Mouse (Mus musculus) c-Kit-positive CD71-positive TER-119-negative erythroid progenitor cells, embryonic 14.5 days (primary cell): Measurements from ENCODE around the gene Itih4.
A peak's percentile ranks its signal among the peaks of the same experiment; 100 is the strongest.

Experiments used
- DNase-seq: peaks from one replicate; pipeline ENCODE4 v3.0.0-alpha.2; 2013; ENCODE audit warnings: low read depth

Gene Itih4

DNA sequence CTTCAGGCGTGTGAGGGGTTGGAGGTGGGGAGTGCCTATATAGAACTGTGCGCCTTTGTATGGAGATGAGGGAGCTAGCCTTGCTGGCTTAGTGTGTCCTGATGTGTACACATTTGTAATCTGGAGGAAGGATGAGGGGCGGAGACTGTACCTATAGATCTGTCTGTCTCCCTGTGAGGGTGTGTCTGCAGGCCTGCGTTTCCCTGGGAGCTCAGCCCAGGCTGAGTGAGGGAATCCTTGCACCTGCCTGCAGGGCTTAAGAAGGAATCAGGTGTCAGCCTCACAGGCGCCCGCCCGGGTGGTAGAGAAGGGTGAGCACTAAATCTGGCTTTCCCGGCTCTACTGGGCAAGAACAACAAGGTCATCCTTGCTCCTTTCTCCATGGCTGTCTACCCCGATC lies 6.5 kb upstream of the Itih4 start:
- no peak for DNase-seq

DNA sequence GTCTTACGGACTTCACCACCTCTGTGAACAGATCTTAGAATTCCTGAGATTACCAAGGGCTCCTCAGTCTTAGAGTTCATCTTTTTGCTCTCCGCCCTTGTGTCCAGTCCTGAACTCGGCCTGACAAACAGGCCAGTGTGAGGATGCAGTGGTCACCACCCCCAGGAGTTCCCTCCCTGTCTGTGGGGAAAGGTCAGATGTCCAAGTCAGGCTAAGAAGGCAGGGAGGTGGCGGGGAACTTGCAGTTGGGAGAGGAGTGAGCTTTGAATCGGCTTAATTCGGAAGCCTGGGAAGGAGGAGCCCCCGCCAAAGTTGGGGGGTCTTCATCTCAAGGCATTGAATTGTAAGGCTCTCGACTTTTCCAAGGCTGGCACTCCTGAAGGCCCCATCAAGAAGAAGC lies 6.0 kb upstream of the Itih4 start:
- DNase-seq = no peak

DNA sequence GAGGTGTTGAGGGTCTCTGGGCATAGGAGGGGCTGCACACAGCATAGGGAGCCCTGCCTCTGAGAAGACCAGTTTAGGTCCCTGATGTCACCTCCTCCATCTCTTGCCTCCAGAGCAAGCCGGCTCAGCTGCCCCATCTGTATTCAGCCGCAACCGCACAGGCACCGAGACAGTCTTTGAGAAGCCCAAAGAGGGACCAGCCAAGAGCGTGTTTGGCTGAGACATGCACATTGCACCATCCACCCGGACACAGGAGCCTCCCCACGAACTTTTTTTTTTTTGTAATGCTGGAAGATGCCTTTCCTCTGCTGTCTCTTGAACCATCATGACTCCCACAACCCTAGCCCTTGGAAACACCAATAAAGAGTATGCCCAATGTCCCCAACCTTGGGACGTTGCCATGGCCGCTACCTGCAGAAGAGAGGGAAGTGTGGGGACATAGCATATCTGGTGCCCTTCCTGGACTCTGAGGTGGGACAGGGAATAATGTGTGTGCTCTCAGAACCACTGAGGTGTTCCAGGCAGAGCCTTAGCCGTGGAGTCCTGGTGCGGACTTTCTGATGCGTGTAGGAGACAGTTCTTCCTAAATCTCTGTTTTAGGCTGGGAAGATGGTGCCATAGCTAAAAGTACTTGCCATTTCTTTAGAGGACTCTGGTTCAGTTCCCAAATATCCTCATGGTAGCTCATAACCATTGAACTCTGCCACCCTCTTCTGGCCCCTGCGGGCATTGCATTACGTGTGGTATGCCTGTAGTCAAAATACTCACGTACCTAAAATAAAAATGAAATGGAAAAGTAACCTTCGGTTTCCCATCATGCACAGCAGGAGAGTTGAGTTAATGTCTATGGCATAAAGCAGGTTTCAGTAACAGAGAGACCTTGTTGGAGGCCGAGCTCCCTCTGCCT lies 5.2 kb upstream of the Itih4 start:
- DNase-seq = peak; percentile 39

DNA sequence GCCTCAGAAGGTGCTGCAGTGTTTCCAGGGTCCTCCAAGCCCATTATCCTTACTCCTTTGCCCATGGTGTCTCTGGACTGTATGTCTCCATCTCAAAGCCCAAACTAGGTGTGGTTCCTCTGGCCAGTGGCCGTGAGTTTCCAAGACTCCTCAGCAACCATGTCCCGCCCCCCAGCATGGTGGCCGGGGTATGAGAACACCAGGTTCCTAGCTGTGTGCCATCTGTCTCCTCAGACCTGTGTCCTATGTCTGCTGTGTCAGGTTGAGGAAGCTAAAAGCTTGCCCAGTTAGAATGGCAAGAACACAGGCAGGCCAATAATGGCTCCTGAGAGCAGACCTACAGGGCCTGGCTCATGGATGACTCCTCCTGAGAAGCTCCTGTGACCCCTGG lies 4.6 kb upstream of the Itih4 start:
- DNase-seq = no peak

DNA sequence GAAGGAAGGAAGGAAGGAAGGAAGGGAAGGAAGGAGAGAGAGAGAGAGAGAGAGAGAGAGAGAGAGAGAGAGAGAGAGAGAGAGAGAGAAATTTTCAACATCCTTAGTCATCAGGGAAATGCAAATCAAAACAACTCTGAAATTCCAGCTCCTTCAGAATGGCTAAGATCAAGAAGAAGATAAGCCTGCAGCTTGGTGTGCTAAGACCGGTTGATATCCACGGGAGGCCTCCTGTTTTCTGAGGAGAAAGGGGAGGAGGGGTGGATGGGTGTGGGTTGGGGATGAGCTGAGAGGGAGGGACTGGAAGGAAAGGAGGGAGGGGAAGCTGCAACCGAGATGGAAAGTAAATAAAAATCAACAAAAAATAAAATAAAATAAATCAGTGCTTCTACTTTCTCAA lies 978 bp upstream of the Itih4 start:
- no peak for DNase-seq

DNA sequence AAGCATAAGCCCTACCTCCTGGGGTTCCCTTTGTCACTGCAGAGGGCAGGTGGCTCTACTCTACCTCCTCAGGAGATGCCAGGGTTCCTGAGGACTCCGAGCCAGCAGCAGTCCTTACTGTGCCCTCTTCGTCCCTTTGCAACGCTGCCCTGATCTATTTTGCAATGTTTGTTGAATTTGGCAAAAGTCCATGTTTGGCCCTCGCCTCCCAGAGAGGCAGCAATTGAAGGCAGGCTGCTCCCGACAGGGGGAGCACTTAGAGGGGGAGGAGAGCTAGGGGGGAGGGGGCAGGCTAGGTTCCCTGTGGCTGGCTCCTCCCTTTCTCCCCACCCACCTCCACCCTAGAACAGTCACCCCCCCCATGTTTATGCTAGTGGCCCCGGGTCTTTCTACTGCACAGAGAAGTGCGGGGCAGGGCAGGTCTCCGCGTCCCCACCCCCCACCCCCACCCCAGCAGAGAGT lies 2.0 kb downstream of the Itih4 start:
- DNase-seq = no peak

DNA sequence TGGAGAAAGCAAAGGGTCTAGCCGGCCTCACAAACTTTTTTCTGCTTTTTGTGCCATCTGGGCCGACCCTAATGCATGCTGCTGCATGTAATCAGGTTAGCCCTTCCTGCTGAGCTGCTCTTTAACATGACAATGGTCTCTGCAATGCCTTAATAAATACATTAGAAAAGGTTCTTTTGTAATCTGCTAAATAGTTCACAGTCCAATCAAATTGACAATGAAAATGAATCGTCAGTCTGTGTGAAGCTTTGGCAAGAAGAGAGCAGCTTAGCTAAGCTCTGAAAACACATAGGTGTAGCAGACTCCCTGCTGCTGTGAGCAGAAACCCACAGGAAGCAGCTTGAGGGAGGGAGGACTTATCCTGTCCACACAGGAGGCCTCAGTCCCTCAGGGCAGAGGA lies 13.7 kb downstream of the Itih4 start:
- DNase-seq = no peak

DNA sequence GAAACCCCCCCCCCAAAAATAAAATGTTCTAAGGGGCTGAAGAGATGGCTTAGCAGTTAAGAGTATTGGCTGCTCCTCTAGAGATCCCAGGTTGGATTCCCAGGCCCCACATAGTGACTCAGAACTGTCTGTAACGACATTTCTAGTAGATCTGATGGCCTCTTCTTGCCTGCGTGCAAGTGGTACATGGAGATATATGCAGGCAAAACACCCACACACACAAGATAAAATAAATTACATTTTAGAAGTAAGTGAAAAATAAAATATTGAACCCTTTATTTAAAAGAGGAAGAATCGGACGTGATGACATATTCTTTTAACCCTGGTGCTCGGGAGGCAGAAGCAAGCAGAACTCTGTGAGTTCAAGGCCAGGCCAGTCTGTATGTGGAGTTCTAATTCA lies 16.4 kb downstream of the Itih4 start:
- DNase-seq = no peak

DNA sequence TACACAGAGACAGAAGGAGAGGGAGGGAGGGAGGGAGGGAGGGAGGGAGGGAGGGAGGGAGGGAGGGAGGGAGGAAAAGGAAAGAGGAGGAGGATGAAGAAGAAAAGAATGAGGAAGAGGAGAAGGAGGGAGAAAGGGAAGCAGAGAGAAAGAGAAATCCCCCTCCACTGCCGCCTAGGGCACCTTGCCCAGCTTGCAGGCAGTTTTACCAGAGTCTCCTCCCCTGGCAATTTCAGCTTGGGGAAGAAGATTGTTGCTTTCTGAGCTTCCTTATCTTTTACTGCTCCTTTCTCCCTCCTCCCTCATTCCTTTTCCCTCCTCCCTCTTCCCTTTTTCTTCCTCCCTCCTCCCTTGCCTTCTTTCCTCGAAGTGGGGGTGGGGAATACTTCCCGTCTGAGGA lies 16.8 kb downstream of the Itih4 start:
- DNase-seq = no peak

DNA sequence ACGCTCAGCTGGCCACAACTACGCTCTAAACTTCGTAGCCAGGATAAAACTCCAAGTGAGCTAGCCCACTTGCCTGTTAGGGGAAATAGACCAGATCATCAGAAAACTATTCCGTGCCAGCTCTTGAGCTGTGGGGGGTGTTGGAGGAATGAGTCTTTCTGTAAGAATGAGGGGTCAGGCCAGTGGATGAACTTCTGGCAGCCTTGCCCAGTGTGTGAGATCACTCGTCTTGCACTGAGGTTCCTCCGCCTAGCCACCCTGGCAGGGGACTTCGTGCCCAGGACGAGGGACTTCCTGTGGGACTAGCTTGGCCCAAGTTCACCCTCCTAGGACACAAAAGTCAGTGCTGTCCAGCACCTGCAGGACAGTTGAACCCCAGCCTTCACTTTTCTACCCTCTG lies 18.0 kb downstream of the Itih4 start:
- no peak for DNase-seq

DNA sequence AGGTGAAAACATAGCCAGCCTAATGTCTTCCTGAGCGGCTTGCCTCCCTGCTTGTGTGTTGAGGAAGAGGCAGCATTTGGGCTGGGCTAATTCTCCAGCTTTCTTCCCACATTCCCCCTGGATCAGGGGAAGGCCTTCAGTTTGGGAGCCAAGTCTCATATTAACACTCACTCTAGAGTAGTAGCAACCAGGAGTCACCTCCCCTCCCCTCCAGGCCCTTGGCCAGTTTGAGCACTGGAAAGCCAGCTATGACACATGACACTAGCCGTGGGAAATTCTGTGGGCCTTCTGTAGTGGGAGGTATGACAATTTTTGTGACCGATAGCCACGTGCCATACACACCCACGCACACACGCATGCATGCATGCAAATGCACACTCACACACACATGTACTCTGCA lies 19.7 kb downstream of the Itih4 start:
- no peak for DNase-seq

DNA sequence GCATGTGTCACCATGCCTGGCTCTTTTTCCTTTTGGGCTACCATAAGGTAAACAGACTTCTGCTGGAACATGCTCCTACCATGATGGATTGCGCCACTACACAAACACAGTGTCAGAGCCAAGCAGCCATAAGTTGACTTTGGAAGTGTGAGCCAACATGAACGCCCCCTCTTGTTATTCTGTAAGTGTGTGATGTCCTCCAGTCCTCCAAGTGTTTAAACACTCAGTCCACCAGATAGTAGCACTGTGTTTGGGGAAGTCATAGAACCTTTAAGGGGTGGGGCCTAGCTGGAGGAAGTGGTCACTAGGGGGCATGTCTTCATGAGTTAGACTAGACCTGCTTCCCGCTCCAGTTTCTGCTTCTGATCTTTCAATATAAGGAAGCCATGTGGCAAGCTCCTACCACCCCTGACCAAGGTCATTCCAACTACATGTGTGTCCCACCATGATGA lies 21.6 kb downstream of the Itih4 start:
- no peak for DNase-seq

DNA sequence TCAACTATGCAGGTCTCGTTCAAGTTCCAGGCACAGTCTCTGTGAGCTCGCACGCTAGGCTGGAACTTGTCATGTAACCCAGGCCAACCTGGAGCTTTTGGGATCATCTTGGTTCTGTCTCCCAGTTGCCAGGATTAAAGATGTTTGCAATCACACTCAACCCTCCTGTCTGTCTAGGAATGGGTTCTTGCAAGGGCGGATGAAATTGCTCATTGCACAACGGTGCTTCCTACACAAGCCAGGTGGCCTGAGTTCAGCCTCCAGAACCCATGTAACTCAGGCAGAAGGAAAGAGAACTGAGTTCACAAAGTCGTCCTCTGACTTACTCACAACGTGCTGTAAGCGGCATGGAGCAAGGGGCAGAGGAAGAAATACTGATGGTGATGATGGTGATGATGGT lies 24.9 kb downstream of the Itih4 start:
- no peak for DNase-seq

DNA sequence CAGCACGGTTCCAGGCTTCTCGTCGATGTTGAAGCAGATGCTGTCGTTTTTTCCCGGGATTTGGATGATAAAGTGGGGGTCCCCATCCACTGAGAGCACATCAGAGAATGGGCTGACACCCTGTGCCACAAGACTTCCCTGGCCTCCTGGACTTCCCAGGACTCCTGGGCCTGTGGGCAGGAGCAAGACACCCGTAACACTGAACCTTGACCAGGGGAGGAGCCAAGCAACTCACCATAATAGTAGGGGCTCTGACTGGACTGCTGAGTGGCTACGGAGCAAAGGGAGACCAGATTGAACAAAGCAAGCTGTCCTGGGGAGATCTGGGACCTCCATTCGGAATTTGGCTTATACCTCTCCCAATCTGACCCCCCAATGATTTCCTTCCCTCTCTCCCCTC lies 26.4 kb downstream of the Itih4 start:
- no peak for DNase-seq

DNA sequence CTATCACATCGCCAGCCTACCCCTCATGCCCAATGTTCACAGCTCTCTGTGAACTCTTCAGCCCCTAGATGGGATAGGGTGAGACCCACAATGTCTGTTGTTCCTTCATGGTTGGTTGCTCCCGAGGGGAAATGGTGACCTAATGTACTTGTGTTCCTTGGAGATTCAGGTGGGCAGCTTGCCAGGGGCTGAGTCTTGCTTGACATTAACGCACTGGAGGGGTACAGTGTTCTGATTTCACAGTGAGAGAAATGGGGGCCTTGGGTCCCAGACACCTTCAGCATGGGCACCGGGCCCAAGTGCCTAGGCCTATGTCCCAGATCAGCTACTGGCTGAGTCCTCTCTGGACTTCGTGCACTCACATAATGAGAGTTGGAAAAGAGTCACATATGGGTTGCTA lies 27.1 kb downstream of the Itih4 start:
- no peak for DNase-seq

DNA sequence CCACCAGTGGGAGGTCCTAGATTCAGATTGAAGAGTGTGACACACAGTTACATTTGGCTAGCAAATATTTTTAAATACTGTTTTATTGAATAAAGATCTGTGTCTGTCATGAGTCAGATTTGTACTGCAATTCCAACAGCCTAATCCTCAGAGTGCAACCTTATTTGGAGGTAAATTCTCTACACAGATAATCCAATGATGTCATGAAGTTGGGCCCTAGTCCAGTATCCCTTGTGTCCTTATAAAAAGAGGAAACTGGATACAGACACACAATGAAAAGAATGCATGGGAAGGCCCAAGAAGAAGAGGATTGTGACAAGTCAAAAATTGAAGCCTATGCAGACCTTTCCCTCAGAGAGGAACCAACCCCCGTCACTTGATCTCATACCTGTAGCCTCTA lies 30.2 kb downstream of the Itih4 start:
- DNase-seq = no peak

DNA sequence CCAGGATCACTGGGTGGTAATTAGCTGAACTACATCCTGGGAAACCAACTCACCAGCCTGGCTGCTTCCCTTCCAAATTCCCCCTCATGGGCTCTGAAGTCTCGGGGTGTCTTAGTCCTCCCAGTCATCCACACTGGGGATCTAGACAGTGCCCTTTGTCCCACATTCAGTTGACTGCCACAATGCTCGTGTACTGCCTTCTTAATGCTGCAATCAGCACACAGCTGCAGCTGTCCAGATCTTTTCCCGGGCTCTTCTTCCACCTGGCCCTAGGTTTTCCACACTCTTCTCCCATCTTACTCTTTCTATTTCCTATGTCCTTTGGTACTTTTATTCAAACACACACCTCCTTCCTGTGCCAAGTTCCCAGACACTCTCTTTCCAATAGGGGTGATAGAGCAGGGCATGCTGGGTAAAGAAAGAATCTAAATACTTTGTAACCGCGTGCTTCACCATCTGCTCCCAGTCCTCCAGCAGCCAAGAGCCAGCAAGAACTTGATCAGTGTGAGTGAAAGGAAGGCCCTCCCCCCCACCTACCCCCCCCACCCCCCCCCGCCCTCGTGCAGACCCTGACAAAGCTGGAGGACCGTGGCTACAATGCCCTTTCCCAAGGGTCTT lies 35.9 kb downstream of the Itih4 start:
- no peak for DNase-seq

DNA sequence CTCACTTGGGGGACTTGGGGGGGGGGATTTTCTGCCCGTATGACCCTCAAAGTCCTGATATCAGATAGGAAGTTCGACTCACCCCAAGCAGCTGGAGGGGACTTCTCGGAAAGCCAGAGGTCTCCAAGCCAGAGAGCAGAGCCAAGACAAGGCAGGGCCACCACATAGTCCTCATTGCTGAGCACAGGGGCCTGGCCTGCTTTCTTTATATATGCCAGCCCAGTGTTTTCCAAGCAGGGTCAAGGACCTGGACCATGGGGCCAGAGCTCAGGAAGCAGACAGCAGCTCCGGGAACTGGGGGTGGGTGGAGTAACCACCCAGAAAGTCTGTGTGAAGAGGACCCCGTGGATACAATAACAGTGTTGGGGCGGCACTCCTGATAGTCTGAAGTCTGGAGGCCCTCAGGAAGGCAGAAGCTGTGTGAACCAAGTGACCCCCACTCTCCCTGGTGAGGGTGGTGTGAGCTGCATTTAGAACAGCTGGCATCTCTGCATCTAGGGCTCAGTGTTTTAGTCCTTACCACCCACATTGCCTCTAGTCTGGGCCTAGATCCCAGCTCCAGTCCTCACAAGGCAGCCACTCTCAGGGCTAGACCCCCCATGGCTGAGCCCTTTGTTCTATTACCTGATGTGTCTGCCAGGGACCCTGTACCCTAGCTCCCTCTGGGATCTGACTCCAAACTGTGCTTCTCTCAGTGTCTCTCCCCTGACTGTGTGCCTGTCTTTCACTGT lies 37.3 kb downstream of the Itih4 start, which contains the start of gene Itih3:
Gene Itih3, minus strand, starts transcription at position 386 of the 731 bp plus-strand sequence.
- DNase-seq = no peak

DNA sequence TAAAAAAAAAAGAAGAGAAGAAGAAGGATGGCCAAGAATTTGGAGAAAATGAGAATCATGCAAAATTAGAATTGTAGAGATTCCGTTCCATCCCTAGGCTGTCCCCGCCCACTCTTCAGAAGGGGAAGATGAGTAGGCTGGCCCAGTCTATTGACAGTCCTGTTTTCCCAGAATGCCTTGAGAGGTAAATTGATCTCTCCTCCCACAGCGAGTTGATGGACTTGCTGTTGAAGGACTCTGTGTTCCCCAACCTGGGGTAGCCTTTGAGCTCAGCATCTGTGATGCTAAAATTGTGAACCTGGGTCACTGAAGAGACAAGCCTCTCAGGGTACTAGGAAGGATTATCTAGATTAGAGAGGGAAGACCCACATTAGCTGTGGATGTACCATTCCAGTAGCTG lies 39.2 kb downstream of the Itih4 start:
- DNase-seq = no peak

DNA sequence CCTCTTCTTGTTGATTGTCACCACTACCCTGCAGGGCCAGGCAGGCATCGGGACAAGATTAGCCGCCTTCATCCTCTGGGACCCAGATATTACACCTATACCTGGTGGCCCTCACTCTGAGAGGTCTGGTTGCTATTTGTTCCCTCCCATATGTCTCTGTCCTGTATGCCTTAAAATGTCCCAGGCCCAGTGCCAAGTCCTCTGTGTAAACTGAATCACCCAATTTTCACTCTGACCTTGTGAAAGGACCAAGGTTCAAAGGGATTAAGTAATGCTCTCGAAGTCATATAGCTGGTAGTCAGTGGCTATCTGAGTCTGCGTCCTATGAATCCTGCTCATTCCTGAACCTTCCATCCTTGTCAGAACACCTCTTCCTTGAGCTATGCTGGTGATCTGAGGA lies 44.1 kb downstream of the Itih4 start:
- no peak for DNase-seq

DNA sequence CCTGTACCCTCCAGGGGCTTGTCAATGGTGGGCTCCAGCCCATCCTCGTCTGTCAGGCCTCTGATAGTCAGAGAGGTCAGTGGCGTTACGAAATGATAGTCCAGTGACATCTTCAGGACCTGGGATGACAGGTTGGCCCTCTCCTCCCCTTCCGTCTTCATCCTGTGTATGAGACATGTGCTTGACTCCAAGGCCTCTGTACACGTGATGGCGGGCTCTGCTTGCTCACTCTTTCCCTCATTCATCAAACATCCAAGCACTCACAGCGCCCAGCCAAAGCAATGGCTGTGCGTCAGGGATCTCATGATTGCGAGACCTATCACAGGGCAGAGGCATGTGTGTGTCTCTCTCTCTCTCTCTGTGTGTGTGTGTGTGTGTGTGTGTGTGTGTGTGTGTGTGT lies 47.1 kb downstream of the Itih4 start:
- no peak for DNase-seq

DNA sequence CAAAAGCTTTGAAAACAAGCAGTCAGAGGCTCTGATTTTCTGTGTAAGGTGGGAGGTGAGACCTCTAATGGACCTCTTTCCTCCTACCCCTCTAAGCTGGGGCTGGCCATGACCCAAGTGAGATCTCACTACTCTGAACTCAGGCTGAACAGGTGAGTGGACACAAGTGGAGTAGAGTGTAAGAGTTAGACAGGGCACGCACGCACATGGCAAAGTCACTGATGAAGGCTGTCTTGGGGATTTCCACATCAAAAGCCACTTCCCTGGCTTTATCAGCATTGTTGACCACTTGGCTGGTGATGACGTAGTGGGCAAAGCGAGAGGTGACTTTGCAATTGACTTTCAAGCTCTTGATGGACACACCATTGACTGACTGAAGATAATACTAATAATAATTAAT lies 56.0 kb downstream of the Itih4 start:
- no peak for DNase-seq

DNA sequence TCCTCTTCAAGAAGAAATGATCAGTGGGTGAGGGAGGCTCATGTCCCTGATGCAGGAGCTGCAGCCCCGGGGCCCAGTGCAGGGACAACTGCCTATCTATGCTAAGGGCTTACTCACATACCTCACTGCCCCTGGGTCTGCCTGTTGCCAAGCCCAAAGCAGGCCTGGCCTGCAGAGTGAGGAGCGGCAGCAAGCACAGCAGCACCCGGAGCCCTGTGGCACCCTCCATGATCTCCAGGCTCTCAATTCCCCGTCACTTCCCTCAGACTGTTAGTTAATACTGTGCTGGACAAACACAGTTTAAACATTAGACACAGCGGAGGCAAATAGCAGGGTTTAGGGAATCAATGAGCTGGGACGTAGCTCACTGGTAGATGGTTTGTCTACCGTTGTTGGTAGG lies 56.8 kb downstream of the Itih4 start, which contains the start of gene Itih1:
Gene Itih1, minus strand, starts transcription at position 252 of the 400 bp plus-strand sequence.
- no peak for DNase-seq
